Mouse (Mus musculus) embryo, embryonic 11 days (tissue): ENCODE results near the gene Ruvbl1.

ENCODE experiments used
- DNase-seq: peaks from one replicate; pipeline ENCODE4 v3.0.0-alpha.2; 2015

The Ruvbl1 gene

GRCm38 (mm10) chr6:88465181-88465920, at the start of gene Ruvbl1:
Ruvbl1 (plus strand) TSS chr6:88465409.
- peak; percentile 97 for DNase-seq

- DNase-seq = peak; percentile 25
Observed at GRCm38 (mm10) chr6:88416130-88416758, 49.0 kb upstream of the Ruvbl1 start.

GRCm38 (mm10) chr6:88431202-88431601, 34.0 kb upstream of the Ruvbl1 start:
- peak; percentile 71 for DNase-seq

- DNase-seq = no peak
Observed at GRCm38 (mm10) chr6:88435609-88436008, 29.6 kb upstream of the Ruvbl1 start.

- no peak for DNase-seq
Observed at GRCm38 (mm10) chr6:88439056-88439455, 26.2 kb upstream of the Ruvbl1 start.

GRCm38 (mm10) chr6:88442551-88442950, 22.7 kb upstream of the Ruvbl1 start:
- DNase-seq = no peak

GRCm38 (mm10) chr6:88443446-88443845, 21.8 kb upstream of the Ruvbl1 start:
- DNase-seq = no peak

GRCm38 (mm10) chr6:88444076-88444750, 21.0 kb upstream of the Ruvbl1 start:
- DNase-seq = no peak

- DNase-seq = peak; percentile 28
Observed at GRCm38 (mm10) chr6:88445661-88446060, 19.5 kb upstream of the Ruvbl1 start.

- DNase-seq = peak; percentile 90
Observed at GRCm38 (mm10) chr6:88446063-88447002, 18.9 kb upstream of the Ruvbl1 start, which contains the start of gene Eefsec. Eefsec (minus strand) TSS chr6:88446539.

- peak; percentile 39 for DNase-seq
Observed at GRCm38 (mm10) chr6:88447454-88447853, 17.8 kb upstream of the Ruvbl1 start.

- no peak for DNase-seq
Observed at GRCm38 (mm10) chr6:88454545-88454944, 10.7 kb upstream of the Ruvbl1 start.

GRCm38 (mm10) chr6:88469878-88470277, 4.7 kb downstream of the Ruvbl1 start:
- no peak for DNase-seq

GRCm38 (mm10) chr6:88480421-88480820, 15.2 kb downstream of the Ruvbl1 start:
- DNase-seq = no peak

GRCm38 (mm10) chr6:88483111-88483510, 17.9 kb downstream of the Ruvbl1 start:
- no peak for DNase-seq

GRCm38 (mm10) chr6:88483913-88484312, 18.7 kb downstream of the Ruvbl1 start:
- DNase-seq = no peak

- no peak for DNase-seq
Observed at GRCm38 (mm10) chr6:88485378-88485777, 20.2 kb downstream of the Ruvbl1 start.

- peak; percentile 49 for DNase-seq
Observed at GRCm38 (mm10) chr6:88486893-88487292, 21.7 kb downstream of the Ruvbl1 start.

- no peak for DNase-seq
Observed at GRCm38 (mm10) chr6:88489026-88489425, 23.8 kb downstream of the Ruvbl1 start.

GRCm38 (mm10) chr6:88489834-88490233, 24.6 kb downstream of the Ruvbl1 start:
- DNase-seq = no peak

GRCm38 (mm10) chr6:88490629-88491354, 25.6 kb downstream of the Ruvbl1 start:
- DNase-seq = no peak

- DNase-seq = no peak
Observed at GRCm38 (mm10) chr6:88493712-88494111, 28.5 kb downstream of the Ruvbl1 start.
